Mouse (Mus musculus): ENCODE results near the gene Dusp5.
"Not testable (repeated sequence)": the region's sequence is repeated elsewhere in the genome, so short reads cannot be mapped to it uniquely, and the experiment has no call there.

Gene Dusp5

GRCm38 (mm10) chr19:53576061-53576460 is 47.2 kb downstream of the Dusp5 start:
- no peak for DNase-seq (ENCODE audit: low spot score)

- no peak for DNase-seq (ENCODE audit: low spot score)
Observed at GRCm38 (mm10) chr19:53577025-53577800, 48.3 kb downstream of the Dusp5 start.

- DNase-seq (ENCODE audit: low spot score): peak; percentile 80
Observed at GRCm38 (mm10) chr19:53578597-53579252, 49.8 kb downstream of the Dusp5 start.

GRCm38 (mm10) chr19:53580271-53580670 is 51.4 kb downstream of the Dusp5 start:
- not testable (repeated sequence) for DNase-seq (ENCODE audit: low spot score)

- not testable (repeated sequence) for DNase-seq (ENCODE audit: low spot score)
Observed at GRCm38 (mm10) chr19:53587686-53588085, 58.8 kb downstream of the Dusp5 start.

GRCm38 (mm10) chr19:53588968-53589367 is 60.1 kb downstream of the Dusp5 start, which contains the start of gene Nutf2-ps1:
Nutf2-ps1 (minus strand) TSS chr19:53589068.
- not testable (repeated sequence) for DNase-seq (ENCODE audit: low spot score)
